Mouse (Mus musculus): ENCODE measurements at regions not wholly inside any gene's neighbourhood (a gene's known extent, or its start where the extent isn't known, plus 50 kb on each side); places are given as distances from the start of the nearest gene placed in this dataset.

- no peak for DNase-seq (ENCODE audit: low read depth, low spot score)
Measured at GRCm38 (mm10) chr11:45787408-45787807, 64.4 kb upstream of the Clint1 start.

- DNase-seq (ENCODE audit: low read depth, low spot score): no peak
Measured at GRCm38 (mm10) chr11:45789886-45790285, 62.0 kb upstream of the Clint1 start.

- DNase-seq (ENCODE audit: low read depth, low spot score): no peak
Measured at GRCm38 (mm10) chr11:45790504-45790903, 61.3 kb upstream of the Clint1 start.

- no peak for DNase-seq (ENCODE audit: low read depth, low spot score)
Measured at GRCm38 (mm10) chr11:45791696-45792095, 60.2 kb upstream of the Clint1 start.

- DNase-seq (ENCODE audit: low read depth, low spot score): peak; percentile 16
Measured at GRCm38 (mm10) chr11:45794361-45794981, 57.4 kb upstream of the Clint1 start.

GRCm38 (mm10) chr11:45795322-45795721, 56.5 kb upstream of the Clint1 start:
- no peak for DNase-seq (ENCODE audit: low read depth, low spot score)

GRCm38 (mm10) chr11:45795731-45796130, 56.1 kb upstream of the Clint1 start:
- DNase-seq (ENCODE audit: low read depth, low spot score): peak; percentile 88

- DNase-seq (ENCODE audit: low read depth, low spot score): no peak
Measured at GRCm38 (mm10) chr11:45799732-45800386, 52.0 kb upstream of the Clint1 start.

Measured in 3T3-L1 (cell line).